Mouse (Mus musculus): ENCODE data around the gene Nid1. TPM values are rescaled to one million over a fixed set of nuclear protein-coding genes. Genes with fewer than 3 reads are reported as not detected.
"Not testable (repeated sequence)": the region's sequence is repeated elsewhere in the genome, so short reads cannot be mapped to it uniquely, and the experiment has no call there.

Gene Nid1
- total RNA-seq, 1 experiment from 2014 or later = 3.0 TPM

GRCm38 (mm10) chr13:13446711-13447443, 9.5 kb downstream of the Nid1 start:
- ATAC-seq (replicated peaks; ENCODE audit: insufficient number of reproducible peaks, low FRiP score, low TSS enrichment, poor library complexity, severe bottlenecking) = peak; percentile 43; the same call in 1 of the 2 replicates

GRCm38 (mm10) chr13:13449981-13450380, 12.6 kb downstream of the Nid1 start:
- ATAC-seq (replicated peaks; ENCODE audit: insufficient number of reproducible peaks, low FRiP score, low TSS enrichment, poor library complexity, severe bottlenecking) = not testable (repeated sequence)

GRCm38 (mm10) chr13:13450931-13451330, 13.6 kb downstream of the Nid1 start:
- not testable (repeated sequence) for ATAC-seq (replicated peaks; ENCODE audit: insufficient number of reproducible peaks, low FRiP score, low TSS enrichment, poor library complexity, severe bottlenecking)

- 0 out of 2 replicates have a peak, but pooled peaks have one; percentile 47 for ATAC-seq (replicated peaks; ENCODE audit: insufficient number of reproducible peaks, low FRiP score, low TSS enrichment, poor library complexity, severe bottlenecking)
These were observed 16.0 kb downstream of the Nid1 start for GRCm38 (mm10) chr13:13453332-13453731.

DNA sequence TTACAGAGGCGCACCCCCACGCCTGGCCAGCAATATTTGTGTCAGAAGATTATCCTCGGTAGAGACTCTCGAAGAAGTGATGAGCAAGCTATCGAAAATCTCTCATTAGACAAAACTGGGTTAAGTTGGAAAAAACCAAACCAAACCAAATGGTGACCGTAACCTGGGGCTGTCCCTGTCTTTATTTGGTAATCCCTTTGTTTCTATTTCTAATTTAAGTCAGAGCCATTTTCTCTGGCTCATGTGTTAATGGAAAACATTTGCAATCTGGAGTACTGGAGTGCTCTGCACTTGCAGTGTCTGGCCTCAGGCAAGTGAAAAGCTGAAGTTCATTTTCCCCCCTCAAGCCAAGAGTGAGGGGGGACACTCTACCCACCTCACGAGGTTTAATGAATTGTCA, 16.9 kb downstream of the Nid1 start:
- ATAC-seq (replicated peaks; ENCODE audit: insufficient number of reproducible peaks, low FRiP score, low TSS enrichment, poor library complexity, severe bottlenecking) = not testable (repeated sequence)

DNA sequence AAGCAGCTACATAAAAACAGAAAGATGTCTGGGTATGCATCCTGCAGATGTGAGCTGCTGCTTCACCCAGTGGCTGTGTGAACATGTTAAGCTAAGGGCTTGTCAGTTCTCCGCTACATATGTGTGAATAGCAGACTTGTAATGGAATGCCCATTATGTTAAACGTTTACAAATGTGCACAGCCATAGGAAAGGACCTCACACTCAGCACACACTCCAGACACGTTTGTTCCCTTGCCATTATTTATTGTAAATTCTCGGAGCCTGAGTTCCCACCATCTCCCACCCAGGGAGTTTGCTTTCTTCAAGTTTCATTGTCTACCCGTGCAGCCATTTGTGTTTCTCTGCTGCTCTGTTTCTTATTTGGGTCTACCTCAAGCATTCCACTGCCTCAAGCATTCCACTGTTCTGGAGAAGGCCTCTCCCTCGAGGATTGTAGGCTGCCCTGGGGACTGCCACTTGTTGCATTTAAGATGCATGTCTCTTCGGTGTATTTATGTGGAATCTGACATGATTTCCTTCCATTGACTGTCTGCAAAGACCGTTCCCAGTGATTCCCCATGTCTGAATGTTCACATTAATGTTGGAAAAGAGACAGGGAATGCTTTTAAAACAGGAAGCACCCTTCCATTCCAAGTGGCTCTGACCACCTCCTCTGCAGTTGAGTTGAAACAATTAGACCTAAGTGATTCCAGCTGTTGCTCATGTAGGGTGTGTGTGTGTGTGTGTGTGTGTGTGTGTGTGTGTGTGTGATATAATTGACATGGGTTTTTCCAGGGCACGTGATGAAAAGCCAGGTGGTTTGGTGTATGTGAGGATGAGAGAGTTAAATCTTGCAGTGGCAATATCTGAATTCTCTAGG, 18.5 kb downstream of the Nid1 start:
- ATAC-seq (replicated peaks; ENCODE audit: insufficient number of reproducible peaks, low FRiP score, low TSS enrichment, poor library complexity, severe bottlenecking) = not testable (repeated sequence)

- no peak for ATAC-seq (replicated peaks; ENCODE audit: insufficient number of reproducible peaks, low FRiP score, low TSS enrichment, poor library complexity, severe bottlenecking)
These were observed 20.9 kb downstream of the Nid1 start for GRCm38 (mm10) chr13:13458138-13458737.

DNA sequence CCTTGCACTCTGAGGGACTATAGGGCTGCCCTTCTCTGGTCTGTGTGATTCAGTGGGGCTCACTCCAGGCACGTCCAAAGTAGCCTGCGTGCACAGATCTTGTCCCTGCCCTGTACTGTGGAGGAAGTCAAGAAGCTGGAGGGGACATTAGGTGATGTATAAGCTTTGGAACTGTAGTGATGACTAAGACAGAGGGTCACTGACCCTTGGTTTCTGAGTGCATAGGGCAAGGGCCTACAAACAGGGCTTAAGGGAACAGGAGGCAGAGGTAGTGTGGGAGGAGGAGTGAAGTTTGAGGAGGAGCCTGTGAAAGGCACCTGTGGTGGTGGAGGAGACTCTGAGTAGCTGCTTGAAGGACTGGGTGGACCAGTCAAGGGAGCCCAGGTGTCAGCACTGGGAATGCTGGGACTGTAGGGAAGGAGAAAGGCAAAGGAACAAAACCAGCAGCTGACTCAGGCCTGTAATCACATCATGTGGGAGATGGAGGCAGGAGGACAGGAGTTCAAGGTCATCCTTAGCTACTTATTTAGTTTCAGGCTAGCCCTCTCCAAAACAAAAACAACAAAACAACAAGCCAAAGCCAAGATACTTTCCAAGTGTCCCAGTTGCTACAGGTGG, 23.3 kb downstream of the Nid1 start:
- ATAC-seq (replicated peaks; ENCODE audit: insufficient number of reproducible peaks, low FRiP score, low TSS enrichment, poor library complexity, severe bottlenecking) = no peak

DNA sequence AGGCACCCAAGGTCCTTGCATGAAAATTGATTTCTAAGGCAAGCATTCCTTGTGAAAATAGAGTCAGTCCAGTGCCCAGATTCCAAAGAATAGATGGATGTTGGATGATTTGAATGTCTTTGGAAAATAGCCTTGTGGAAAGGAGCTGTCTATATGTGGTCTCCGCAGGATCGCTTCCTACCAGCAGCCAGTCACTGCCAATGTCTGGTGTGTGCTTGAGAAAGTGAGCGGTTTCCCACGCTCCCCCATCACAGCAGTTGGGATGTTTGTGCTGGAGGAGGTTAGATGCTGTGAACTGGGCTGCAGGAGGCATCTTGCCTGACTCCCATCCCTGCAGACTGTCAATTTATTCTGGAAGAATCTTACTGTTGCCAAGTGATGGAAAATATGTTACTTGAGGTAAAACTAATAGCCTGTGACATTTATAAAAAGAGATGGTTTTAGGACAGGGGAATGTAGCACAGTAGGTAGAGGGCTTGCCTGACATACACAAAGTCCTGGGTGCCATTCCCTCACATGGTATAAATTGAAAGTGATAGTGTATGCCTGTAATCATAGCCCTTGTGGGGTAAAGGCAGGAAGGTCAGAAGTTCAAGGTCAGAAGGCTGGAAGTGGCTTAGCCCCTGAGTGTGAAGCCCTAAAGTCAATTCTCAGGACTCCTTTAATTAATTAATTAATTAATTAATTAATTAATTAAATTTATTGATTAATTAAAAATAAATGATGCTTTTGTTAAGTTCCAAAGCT, 24.3 kb downstream of the Nid1 start:
- ATAC-seq (replicated peaks; ENCODE audit: insufficient number of reproducible peaks, low FRiP score, low TSS enrichment, poor library complexity, severe bottlenecking) = no peak

GRCm38 (mm10) chr13:13463949-13464348, 26.6 kb downstream of the Nid1 start:
- no peak for ATAC-seq (replicated peaks; ENCODE audit: insufficient number of reproducible peaks, low FRiP score, low TSS enrichment, poor library complexity, severe bottlenecking)

DNA sequence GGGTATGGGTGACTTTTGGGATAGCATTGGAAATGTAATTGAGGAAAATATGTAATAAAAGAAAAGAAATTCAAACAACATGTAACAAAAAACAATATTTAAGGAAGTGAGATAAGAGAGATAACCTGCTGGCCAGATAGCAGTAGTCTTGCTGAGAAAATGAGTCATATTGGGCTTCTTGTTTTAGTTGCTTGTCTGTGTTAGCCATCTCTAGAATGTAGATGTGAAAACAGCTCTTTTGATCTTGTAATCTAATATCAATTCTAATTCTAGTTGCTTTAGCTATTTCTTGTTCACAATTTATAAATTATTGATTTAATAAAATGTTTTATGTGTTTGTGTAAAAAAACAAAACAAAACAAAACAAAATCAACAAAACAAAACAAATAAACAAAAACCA, 29.9 kb downstream of the Nid1 start:
- not testable (repeated sequence) for ATAC-seq (replicated peaks; ENCODE audit: insufficient number of reproducible peaks, low FRiP score, low TSS enrichment, poor library complexity, severe bottlenecking)

- ATAC-seq (replicated peaks; ENCODE audit: insufficient number of reproducible peaks, low FRiP score, low TSS enrichment, poor library complexity, severe bottlenecking) = no peak
These were observed 31.2 kb downstream of the Nid1 start for GRCm38 (mm10) chr13:13468513-13468912.

GRCm38 (mm10) chr13:13471334-13471757, 34.0 kb downstream of the Nid1 start:
- ATAC-seq (replicated peaks; ENCODE audit: insufficient number of reproducible peaks, low FRiP score, low TSS enrichment, poor library complexity, severe bottlenecking) = no peak

GRCm38 (mm10) chr13:13474464-13474863, 37.1 kb downstream of the Nid1 start:
- not testable (repeated sequence) for ATAC-seq (replicated peaks; ENCODE audit: insufficient number of reproducible peaks, low FRiP score, low TSS enrichment, poor library complexity, severe bottlenecking)

DNA sequence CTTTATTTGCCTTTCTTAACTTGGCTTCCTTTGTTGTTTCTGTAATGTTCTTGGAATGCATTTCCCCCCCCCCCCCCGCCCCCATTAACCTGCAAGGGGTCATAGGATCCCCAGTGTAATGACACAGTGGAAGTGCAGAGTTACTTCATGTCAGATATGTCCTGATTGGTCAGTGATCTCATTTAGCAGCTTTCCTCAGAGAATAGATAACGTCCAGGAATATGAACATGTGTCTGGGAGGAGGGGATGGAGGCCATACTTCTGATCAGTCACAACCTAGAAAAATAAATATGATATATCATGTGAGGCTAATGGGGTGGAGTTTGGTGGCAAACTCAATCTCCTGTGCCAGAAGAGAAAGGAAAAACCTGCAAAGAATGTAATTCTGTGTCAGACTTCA, 37.6 kb downstream of the Nid1 start:
- ATAC-seq (replicated peaks; ENCODE audit: insufficient number of reproducible peaks, low FRiP score, low TSS enrichment, poor library complexity, severe bottlenecking) = no peak

DNA sequence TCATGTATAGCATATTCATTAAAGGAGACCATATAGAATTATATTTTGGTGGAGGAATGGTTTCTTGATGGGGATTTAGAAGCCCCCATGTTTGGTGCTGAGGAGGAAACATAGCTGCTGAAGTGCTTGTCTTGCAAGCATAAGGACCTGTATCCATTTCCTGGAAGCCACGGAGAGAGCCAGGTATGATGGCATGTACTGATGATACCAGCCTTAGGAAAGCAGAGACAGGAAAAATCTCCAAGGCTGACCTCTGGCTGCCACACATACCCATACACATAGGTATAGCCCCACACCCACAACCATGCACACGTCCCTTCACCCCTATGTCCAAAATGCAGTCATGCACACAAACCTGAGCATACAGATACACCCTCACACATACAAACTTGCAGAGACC, 39.2 kb downstream of the Nid1 start:
- no peak for ATAC-seq (replicated peaks; ENCODE audit: insufficient number of reproducible peaks, low FRiP score, low TSS enrichment, poor library complexity, severe bottlenecking)

DNA sequence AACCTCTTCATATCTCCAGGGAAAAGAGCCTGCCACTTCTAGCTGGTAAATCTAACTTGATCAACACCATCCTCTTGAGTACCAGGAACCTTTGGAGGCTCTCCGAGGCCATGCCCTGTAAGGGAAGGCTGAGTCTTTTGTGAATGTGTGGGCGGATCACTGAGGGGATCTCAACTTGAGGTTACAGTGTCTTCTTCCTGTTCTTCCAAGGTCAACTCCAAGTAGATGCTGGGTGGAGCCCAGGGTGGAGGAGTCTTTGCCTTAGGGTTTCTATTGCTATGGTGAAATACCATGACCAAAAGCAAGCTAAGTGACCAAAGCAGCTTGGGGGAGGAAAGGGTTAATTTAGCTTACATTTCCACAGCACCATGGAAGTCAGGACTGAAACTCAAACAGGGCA, 39.7 kb downstream of the Nid1 start:
- ATAC-seq (replicated peaks; ENCODE audit: insufficient number of reproducible peaks, low FRiP score, low TSS enrichment, poor library complexity, severe bottlenecking) = no peak

DNA sequence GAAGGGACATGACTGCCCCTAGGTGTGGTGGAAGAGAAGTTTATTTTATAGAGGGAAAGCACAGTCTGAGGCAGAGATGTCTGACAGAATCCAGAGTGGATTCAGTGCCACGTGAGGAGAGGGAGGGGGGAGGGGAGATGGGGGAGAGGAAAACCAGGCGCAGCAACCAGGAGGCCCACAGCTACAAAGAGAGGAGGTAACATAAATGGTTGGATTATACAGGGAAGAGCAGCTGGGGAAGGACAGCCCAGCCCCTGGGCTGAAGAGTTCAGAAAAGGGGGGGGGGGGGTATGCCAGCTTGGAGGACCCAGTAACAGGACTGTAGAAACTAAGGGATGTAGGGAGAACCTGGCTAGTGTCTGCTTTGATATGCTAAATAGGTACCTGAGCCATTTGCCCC, 42.6 kb downstream of the Nid1 start:
- ATAC-seq (replicated peaks; ENCODE audit: insufficient number of reproducible peaks, low FRiP score, low TSS enrichment, poor library complexity, severe bottlenecking) = no peak
